Mouse (Mus musculus) small intestine, adult 2 months (tissue): Measurements from ENCODE around the gene Pdxdc1. TPM values are rescaled to one million over a fixed set of nuclear protein-coding genes. Genes with fewer than 3 reads are reported as not detected.

Experiments used
- H3K27ac ChIP-seq: fragments of 200-500 bp; 2 replicates; pipeline ENCODE4 v1.5.1; 2012; ENCODE audit warnings: low read depth, low read length, control low read depth, inconsistent platforms; ENCODE audit not compliant: insufficient read depth
- H3K27me3 ChIP-seq: fragments of 200-500 bp; 2 replicates; pipeline ENCODE4 v1.6.1; 2012; ENCODE audit warnings: mild to moderate bottlenecking, moderate library complexity, low read length, inconsistent platforms; ENCODE audit not compliant: control insufficient read depth, insufficient read depth
- H3K36me3 ChIP-seq: fragments of 200-500 bp; 2 replicates; pipeline ENCODE4 v1.6.1; 2012; ENCODE audit warnings: mild to moderate bottlenecking, low read length, control low read depth, inconsistent platforms; ENCODE audit not compliant: control insufficient read depth, insufficient read depth
- H3K4me1 ChIP-seq: fragments of 200-500 bp; 2 replicates; pipeline ENCODE4 v1.6.1; 2012; ENCODE audit warnings: low read length, inconsistent platforms, mixed read lengths; ENCODE audit not compliant: control insufficient read depth, insufficient read depth, insufficient read length
- H3K4me3 ChIP-seq: fragments of 200-500 bp; 2 replicates; pipeline ENCODE4 v1.5.1; 2012; ENCODE audit warnings: low read depth, mild to moderate bottlenecking, control low read depth, inconsistent platforms, low read length, moderate library complexity
- CTCF ChIP-seq: fragments of 200-500 bp; IDR thresholded peaks from 2 replicates; pipeline ENCODE4 v1.5.1; 2012; ENCODE audit warnings: low read depth, mild to moderate bottlenecking, control low read depth, inconsistent platforms, low read length, moderate library complexity, mixed read lengths; ENCODE audit not compliant: insufficient replicate concordance, insufficient read length; ENCODE audit errors: extremely low read depth
- POLR2A ChIP-seq: fragments of 200-500 bp; IDR thresholded peaks from 2 replicates; pipeline ENCODE4 v1.6.1; 2012; ENCODE audit warnings: low read depth, mild to moderate bottlenecking, control low read depth, inconsistent platforms, low read length, moderate library complexity
- WGBS: fragments of 180-500 bp; shearing (Covaris S2); methylation state at CpG from one replicate; pipeline ENCODE4 v1.1.7; 2018; 5-methylcytosine and 5-hydroxymethylcytosine counted together
- polyA plus RNA-seq: library from polyadenylated mRNA; depleted of rRNA; stranded (reverse); fragments of >200 nt; gene quantifications from 2 replicates; pipeline ENCODE4 v1.2.3, GENCODE M21; 2012

The Pdxdc1 gene
- polyA plus RNA-seq, 1 experiment = 137 TPM

GRCm38 (mm10) chr16:13831606-13832005, 71.3 kb downstream of the Pdxdc1 start:
- WGBS = 28% methylated on average over 5 of the region's 5 CpGs
- TF ChIP-seq CTCF = no peak
- TF ChIP-seq POLR2A = no peak
- peaks cover 71% of the 10 kb centered on the region for H3K36me3 ChIP-seq
- peaks cover 11% of the 10 kb centered on the region for H3K4me1 ChIP-seq
- H3K27me3 ChIP-seq = no peaks in the 10 kb centered on the region
- peak overlapping the region; percentile 31; the same call in 1 of the 2 replicates for H3K27ac ChIP-seq
- H3K4me3 ChIP-seq = no peak overlapping the region

- WGBS = 95% methylated on average over 10 of the region's 10 CpGs
- Histone ChIP-seq H3K27me3 (no peaks in the 10 kb centered on the region), H3K27ac (no peak overlapping the region), H3K4me3 (no peak overlapping the region), H3K4me1 (peaks cover 11% of the 10 kb centered on the region), H3K36me3 (peaks cover 61% of the 10 kb centered on the region)
- TF ChIP-seq POLR2A (no peak), CTCF (peak; percentile 26; the same call in 1 of the 2 replicates)
Observed at GRCm38 (mm10) chr16:13830444-13830843, 72.5 kb downstream of the Pdxdc1 start.

- H3K4me3 ChIP-seq = no peak overlapping the region
- H3K36me3 ChIP-seq = peaks cover 27% of the 10 kb centered on the region
- H3K4me1 ChIP-seq = peaks cover 3% of the 10 kb centered on the region
- H3K27ac ChIP-seq = no peak overlapping the region
- no peaks in the 10 kb centered on the region for H3K27me3 ChIP-seq
- 80% methylated on average over 4 of the region's 4 CpGs for WGBS
- TF ChIP-seq CTCF = no peak
- TF ChIP-seq POLR2A = no peak
Observed at GRCm38 (mm10) chr16:13826511-13826910, 76.4 kb downstream of the Pdxdc1 start.

GRCm38 (mm10) chr16:13825781-13826490, 77.0 kb downstream of the Pdxdc1 start:
- 75% methylated on average over 7 of the region's 7 CpGs for WGBS
- H3K27ac ChIP-seq = no peak overlapping the region
- H3K36me3 ChIP-seq = peaks cover 27% of the 10 kb centered on the region
- TF ChIP-seq POLR2A = no peak
- no peak for TF ChIP-seq CTCF
- H3K4me3 ChIP-seq = no peak overlapping the region
- no peaks in the 10 kb centered on the region for H3K27me3 ChIP-seq
- H3K4me1 ChIP-seq = no peaks in the 10 kb centered on the region

- no peak overlapping the region for H3K27ac ChIP-seq
- peaks cover 3% of the 10 kb centered on the region; the same call in 1 of the 2 replicates for H3K4me1 ChIP-seq
- whole genome bisulfite sequencing = 95% methylated on average over 5 of the region's 5 CpGs
- TF ChIP-seq POLR2A = no peak
- TF ChIP-seq CTCF = no peak
- no peaks in the 10 kb centered on the region for H3K27me3 ChIP-seq
- no peaks in the 10 kb centered on the region for H3K36me3 ChIP-seq
- no peak overlapping the region for H3K4me3 ChIP-seq
Observed at GRCm38 (mm10) chr16:13820771-13821170, 82.2 kb downstream of the Pdxdc1 start.

- Histone ChIP-seq H3K27ac (no peak overlapping the region), H3K27me3 (no peaks in the 10 kb centered on the region), H3K4me1 (peaks cover 5% of the 10 kb centered on the region; the same call in 1 of the 2 replicates), H3K4me3 (peak overlapping the region; percentile 80), H3K36me3 (no peaks in the 10 kb centered on the region)
- TF ChIP-seq POLR2A (no peak), CTCF (no peak)
- 22% methylated on average over 12 of the region's 12 CpGs for WGBS
Observed at GRCm38 (mm10) chr16:13819806-13820500, 83.0 kb downstream of the Pdxdc1 start.

- Histone ChIP-seq H3K4me3 (peak overlapping the region; percentile 80), H3K36me3 (peaks cover 3% of the 10 kb centered on the region; the same call in 1 of the 2 replicates), H3K27ac (peak overlapping the region; percentile 65), H3K4me1 (peaks cover 5% of the 10 kb centered on the region; the same call in 1 of the 2 replicates), H3K27me3 (no peaks in the 10 kb centered on the region)
- under 1% methylated on average over 36 of the region's 36 CpGs for WGBS
- TF ChIP-seq POLR2A (no peak), CTCF (no peak)
Observed at GRCm38 (mm10) chr16:13819394-13819743, 83.6 kb downstream of the Pdxdc1 start.
